Mouse (Mus musculus): ENCODE measurements around the gene Cacna2d3.

- TF ChIP-seq POLR2AphosphoS5 (IDR thresholded peaks at IDR 0.05; ENCODE audit: insufficient replicate concordance, low read depth, low read length), result no peak
- TF ChIP-seq TAL1 (conservative IDR thresholded peaks at IDR 0.05; ENCODE audit: low read depth, low read length), result no peak
- no peak for TF ChIP-seq GATA1 (IDR thresholded peaks at IDR 0.05; ENCODE audit: borderline replicate concordance, low read length)
Observed at GRCm38 (mm10) chr14:29391489-29391888, 330.2 kb downstream of the Cacna2d3 start.

Data from G1E (cell line).